Mouse (Mus musculus): Measurements from ENCODE around the gene Stxbp3. TPM values are rescaled to one million over a fixed set of nuclear protein-coding genes. Genes with fewer than 3 reads are reported as not detected.
"Not testable (repeated sequence)": the region's sequence is repeated elsewhere in the genome, so short reads cannot be mapped to it uniquely, and the experiment has no call there.

Gene Stxbp3
- polyA plus RNA-seq, 1 experiment from 2014 or later = 60.3 TPM

DNA sequence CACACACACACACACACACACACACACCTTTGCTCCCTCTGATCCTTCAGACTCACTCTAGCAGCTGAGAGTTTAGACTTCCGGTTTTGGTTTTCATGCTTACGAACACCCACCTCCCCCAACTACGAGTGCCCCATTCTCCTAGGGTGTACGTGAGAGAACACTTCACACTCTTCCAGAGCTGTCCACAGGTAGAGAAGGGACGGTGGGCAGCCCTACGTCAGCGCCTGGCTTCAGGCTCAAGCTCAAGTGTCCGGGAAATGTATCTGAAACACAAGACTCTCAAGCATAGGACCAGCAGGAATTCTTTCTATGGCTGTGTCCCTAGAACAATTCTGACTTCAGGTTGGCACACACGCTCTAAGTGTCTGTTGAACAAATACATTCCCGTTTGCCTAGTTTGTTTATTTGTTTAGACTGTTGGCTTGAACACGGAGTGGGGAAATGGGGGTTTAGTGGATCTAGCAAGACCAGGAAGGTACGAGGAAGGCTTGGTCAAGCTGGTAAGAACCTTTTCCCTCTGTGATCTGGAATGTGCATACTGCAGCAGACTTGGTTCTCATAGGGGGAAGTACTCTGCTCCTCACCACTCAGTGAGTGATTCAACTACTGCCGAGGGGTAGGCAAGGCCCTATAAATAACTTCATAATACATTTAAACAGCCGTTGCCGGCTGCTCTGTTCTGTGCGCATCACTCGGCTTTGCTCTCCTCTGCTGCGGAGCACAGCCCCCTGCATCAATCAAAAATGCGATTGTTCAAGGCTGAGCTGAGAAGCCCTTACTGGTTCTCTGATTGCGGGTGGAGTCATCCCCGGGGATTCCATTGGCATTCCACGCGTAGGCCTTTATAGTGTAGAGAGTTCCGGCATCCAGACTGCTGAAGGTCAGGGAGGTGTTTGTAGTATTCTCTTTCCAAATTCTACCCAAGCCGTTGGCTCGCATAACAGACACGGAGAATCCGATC is 40.5 kb upstream of the Stxbp3 start:
- H3K27me3 ChIP-seq = no peaks in the 10 kb centered on the region
- ATAC-seq = no peak
- in situ Hi-C loops (cut with MboI; ENCODE audit: low pct_unique_long_range_greater_than_20kb) = no loop called here
- DNase-seq (ENCODE audit: low read depth, low spot score) = no peak
- ChIA-PET CTCF (interaction anchor here (0.7 to 1.8 kb wide), 6 partner anchors 9 to 25 kb away, joined by 3 to 5 read pairs (median 4); no protein-coding TSS in a partner anchor), POLR2A (no interaction called here)
- no peak for TF ChIP-seq CTCF (IDR thresholded peaks at IDR 0.05)

DNA sequence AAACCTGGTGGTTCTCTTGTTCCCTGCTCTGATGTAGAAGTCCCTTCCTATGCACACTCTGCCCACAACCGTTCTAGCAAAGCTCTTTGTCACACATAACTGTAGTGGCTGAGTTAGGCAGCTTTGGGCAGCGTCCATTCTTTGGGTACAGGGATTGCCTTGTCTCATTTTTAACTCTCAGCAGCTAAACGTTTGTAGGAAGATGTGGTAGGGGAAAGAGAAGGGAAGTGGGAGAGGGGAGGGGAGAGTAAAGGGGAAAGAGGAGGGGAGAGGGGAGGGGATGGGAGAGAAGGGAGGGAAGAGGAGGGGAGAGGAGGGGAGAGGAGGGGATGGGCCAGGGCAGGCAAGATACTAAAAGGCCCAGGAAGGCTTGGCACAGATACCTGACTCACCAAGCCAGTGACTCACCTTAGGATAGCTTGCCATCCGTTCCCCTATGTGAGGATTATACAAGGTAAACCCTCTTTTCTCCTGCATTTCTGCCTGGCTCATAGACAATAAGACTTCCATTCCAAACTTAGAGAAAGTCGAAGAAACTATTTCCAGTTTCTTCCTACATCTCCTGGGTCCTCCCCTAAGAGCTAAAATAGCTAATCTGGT is 39.6 kb upstream of the Stxbp3 start:
- DNase-seq (ENCODE audit: low read depth, low spot score) (no peak), ATAC-seq (no peak)
- in situ Hi-C loops (cut with MboI; ENCODE audit: low pct_unique_long_range_greater_than_20kb) = no loop called here
- no peak for TF ChIP-seq CTCF (IDR thresholded peaks at IDR 0.05)
- POLR2A ChIA-PET = no interaction called here
- CTCF ChIA-PET = interaction anchor here (0.7 to 1.8 kb wide), 6 partner anchors 9 to 27 kb away, joined by 3 to 8 read pairs (median 3); no protein-coding TSS in a partner anchor
- H3K27me3 ChIP-seq = no peaks in the 10 kb centered on the region

- DNase-seq (ENCODE audit: low read depth, low spot score) (no peak), ATAC-seq (no peak)
- POLR2A ChIA-PET = no interaction called here
- in situ Hi-C loops (cut with MboI; ENCODE audit: low pct_unique_long_range_greater_than_20kb) = no loop called here
- CTCF ChIA-PET = interaction anchor here (0.7 to 1.8 kb wide), 5 partner anchors 8 to 27 kb away, joined by 3 to 8 read pairs (median 3); no protein-coding TSS in a partner anchor
- TF ChIP-seq CTCF (IDR thresholded peaks at IDR 0.05) = no peak
- H3K27me3 ChIP-seq = no peaks in the 10 kb centered on the region
These were observed 38.8 kb upstream of the Stxbp3 start for GRCm38 (mm10) chr3:108879129-108879528.

GRCm38 (mm10) chr3:108870631-108871030 is 30.3 kb upstream of the Stxbp3 start:
- ATAC-seq = no peak
- CTCF ChIA-PET = interaction anchor here (0.7 kb wide), 1 partner anchor 9 kb away, joined by 3 read pairs; no protein-coding TSS in a partner anchor
- no peaks in the 10 kb centered on the region for H3K27me3 ChIP-seq

DNA sequence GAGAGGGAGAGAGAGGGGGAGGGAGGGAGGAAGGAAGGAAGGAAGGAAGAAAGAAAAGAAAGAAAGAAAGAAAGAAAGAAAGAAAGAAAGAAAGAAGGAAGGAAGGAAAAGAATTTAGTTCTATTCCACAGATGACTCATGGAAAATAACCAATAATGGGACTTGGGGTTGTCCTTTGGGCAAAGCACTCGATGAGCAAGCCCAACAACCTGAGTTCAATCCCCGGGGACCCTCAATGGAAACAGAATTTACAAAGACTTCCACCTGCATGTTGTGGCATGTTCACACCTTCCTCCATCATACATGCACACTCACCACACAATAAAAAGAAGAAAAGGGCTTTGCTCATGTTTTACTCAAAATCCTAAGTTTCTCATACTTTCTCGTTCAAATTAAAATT is 27.1 kb upstream of the Stxbp3 start:
- ATAC-seq (no peak), DNase-seq (ENCODE audit: low read depth, low spot score) (no peak)
- ChIA-PET POLR2A (no interaction called here), CTCF (interaction anchor here (1.2 to 2.4 kb wide), 3 partner anchors 11 to 16 kb away, joined by 3 to 8 read pairs (median 3); no protein-coding TSS in a partner anchor)
- in situ Hi-C loops (cut with MboI; ENCODE audit: low pct_unique_long_range_greater_than_20kb) = no loop called here
- H3K27me3 ChIP-seq = no peaks in the 10 kb centered on the region
- no peak for TF ChIP-seq CTCF (IDR thresholded peaks at IDR 0.05)

More at GRCm38 (mm10) chr3:108870631-108871030, 30.3 kb upstream of the Stxbp3 start:
- no peak for TF ChIP-seq CTCF (IDR thresholded peaks at IDR 0.05)
- POLR2A ChIA-PET = no interaction called here
- no peak for DNase-seq (ENCODE audit: low read depth, low spot score)
- in situ Hi-C loops (cut with MboI; ENCODE audit: low pct_unique_long_range_greater_than_20kb) = no loop called here

- in situ Hi-C loops (cut with MboI; ENCODE audit: low pct_unique_long_range_greater_than_20kb) = no loop called here
- CTCF ChIA-PET = interaction anchor here (0.9 to 1.2 kb wide), 4 partner anchors 9 to 162 kb away, joined by 3 read pairs; partner anchors contain the start of gene Fam102b
These were observed 25.4 kb upstream of the Stxbp3 start for GRCm38 (mm10) chr3:108865676-108866075.

DNA sequence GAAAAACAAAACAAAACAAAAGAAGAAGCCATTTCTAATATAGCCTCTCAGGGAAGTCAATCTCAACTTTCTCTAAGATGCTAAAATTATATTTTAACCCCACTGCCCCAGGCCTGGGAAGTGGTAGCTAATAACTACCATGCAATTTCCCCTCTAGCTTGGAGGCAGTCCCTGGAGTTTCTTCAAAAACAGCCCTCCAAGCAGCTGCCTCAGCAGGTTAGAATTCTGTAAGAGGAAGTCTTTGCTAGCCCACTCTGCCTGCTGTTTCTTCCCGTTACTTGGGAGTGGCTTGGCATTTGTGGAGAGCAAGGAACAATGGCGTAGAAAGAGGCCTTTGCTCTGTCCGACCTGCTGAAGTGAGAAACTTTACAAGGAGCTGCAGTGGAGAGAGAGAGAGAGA is 24.8 kb upstream of the Stxbp3 start:
- no peak for TF ChIP-seq CTCF (IDR thresholded peaks at IDR 0.05)
- no peak for ATAC-seq
- no peak for DNase-seq (ENCODE audit: low read depth, low spot score)
- in situ Hi-C loops (cut with MboI; ENCODE audit: low pct_unique_long_range_greater_than_20kb) = no loop called here
- POLR2A ChIA-PET = interaction anchor here (0.6 to 0.9 kb wide), 3 partner anchors 9 to 182 kb away, joined by 3 read pairs; no protein-coding TSS in a partner anchor
- CTCF ChIA-PET = interaction anchor here (0.9 to 3.2 kb wide), 7 partner anchors 9 to 162 kb away, joined by 3 to 10 read pairs (median 3); partner anchors contain the start of gene Fam102b
- no peaks in the 10 kb centered on the region for H3K27me3 ChIP-seq

More at GRCm38 (mm10) chr3:108865676-108866075, 25.4 kb upstream of the Stxbp3 start:
- TF ChIP-seq CTCF (IDR thresholded peaks at IDR 0.05) = no peak
- ATAC-seq (no peak), DNase-seq (ENCODE audit: low read depth, low spot score) (no peak)
- POLR2A ChIA-PET = interaction anchor here (0.6 to 0.9 kb wide), 2 partner anchors 10 to 182 kb away, joined by 3 read pairs; no protein-coding TSS in a partner anchor
- no peaks in the 10 kb centered on the region for H3K27me3 ChIP-seq

DNA sequence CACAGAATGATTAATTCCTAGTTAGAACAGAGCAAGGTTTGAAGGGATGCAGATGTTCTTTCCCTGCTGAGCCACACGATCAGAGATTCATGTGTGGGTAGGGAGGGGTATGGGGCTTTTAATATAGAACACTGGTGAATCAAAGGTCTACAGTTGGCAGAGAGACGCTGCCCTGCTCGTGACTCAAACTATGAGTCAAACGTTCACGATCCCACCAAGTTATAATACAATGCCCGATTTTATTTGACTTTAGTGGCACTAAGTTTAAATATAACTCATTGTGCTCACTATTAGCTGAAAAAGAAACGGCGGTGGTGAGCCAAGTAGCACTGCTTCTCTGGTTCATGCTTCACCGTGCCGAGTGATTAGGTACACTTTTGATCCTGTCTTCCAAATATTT is 22.8 kb upstream of the Stxbp3 start:
- in situ Hi-C loops (cut with MboI; ENCODE audit: low pct_unique_long_range_greater_than_20kb) = no loop called here
- ATAC-seq (peak; percentile 10), DNase-seq (ENCODE audit: low read depth, low spot score) (peak; percentile 61)
- no peak for TF ChIP-seq CTCF (IDR thresholded peaks at IDR 0.05)
- ChIA-PET POLR2A (interaction anchor here (0.7 kb wide), 1 partner anchor 56 kb away, joined by 4 read pairs; no protein-coding TSS in a partner anchor), CTCF (interaction anchor here (3.2 kb wide), 1 partner anchor 11 kb away, joined by 10 read pairs; no protein-coding TSS in a partner anchor)
- H3K27me3 ChIP-seq = no peaks in the 10 kb centered on the region

GRCm38 (mm10) chr3:108862282-108862681 is 22.0 kb upstream of the Stxbp3 start:
- in situ Hi-C loops (cut with MboI; ENCODE audit: low pct_unique_long_range_greater_than_20kb) = not testable (repeated sequence)
- ChIA-PET CTCF (interaction anchor here (0.9 to 3.2 kb wide), 3 partner anchors 12 to 49 kb away, joined by 3 to 10 read pairs (median 4); partner anchors contain the start of gene Prpf38b), POLR2A (interaction anchor here (1.1 kb wide), 1 partner anchor 17 kb away, joined by 3 read pairs; no protein-coding TSS in a partner anchor)

GRCm38 (mm10) chr3:108860786-108861185 is 20.5 kb upstream of the Stxbp3 start:
- no peak for ATAC-seq
- ChIA-PET CTCF (interaction anchor here (0.7 to 3.5 kb wide), 4 partner anchors 12 to 100 kb away, joined by 3 to 12 read pairs (median 4); partner anchors contain the start of gene Stxbp3), POLR2A (no interaction called here)
- H3K27me3 ChIP-seq = no peaks in the 10 kb centered on the region
- peak; percentile 30 for DNase-seq (ENCODE audit: low read depth, low spot score)
- in situ Hi-C loops (cut with MboI; ENCODE audit: low pct_unique_long_range_greater_than_20kb) = no loop called here
- no peak for TF ChIP-seq CTCF (IDR thresholded peaks at IDR 0.05)

More at GRCm38 (mm10) chr3:108862282-108862681, 22.0 kb upstream of the Stxbp3 start:
- not testable (repeated sequence) for H3K27me3 ChIP-seq; DNase-seq (ENCODE audit: low read depth, low spot score); ATAC-seq

Data from Patski (cell line).